Mouse (Mus musculus) fat pad, adult 2 months (tissue): ENCODE data around the gene B4galnt3.

Source experiments
- DNase-seq: peaks from one replicate; pipeline ENCODE4 v3.0.0-alpha.2; 2011; ENCODE audit warnings: low read depth, low spot score; ENCODE audit errors: extremely low read depth

B4galnt3 gene

DNA sequence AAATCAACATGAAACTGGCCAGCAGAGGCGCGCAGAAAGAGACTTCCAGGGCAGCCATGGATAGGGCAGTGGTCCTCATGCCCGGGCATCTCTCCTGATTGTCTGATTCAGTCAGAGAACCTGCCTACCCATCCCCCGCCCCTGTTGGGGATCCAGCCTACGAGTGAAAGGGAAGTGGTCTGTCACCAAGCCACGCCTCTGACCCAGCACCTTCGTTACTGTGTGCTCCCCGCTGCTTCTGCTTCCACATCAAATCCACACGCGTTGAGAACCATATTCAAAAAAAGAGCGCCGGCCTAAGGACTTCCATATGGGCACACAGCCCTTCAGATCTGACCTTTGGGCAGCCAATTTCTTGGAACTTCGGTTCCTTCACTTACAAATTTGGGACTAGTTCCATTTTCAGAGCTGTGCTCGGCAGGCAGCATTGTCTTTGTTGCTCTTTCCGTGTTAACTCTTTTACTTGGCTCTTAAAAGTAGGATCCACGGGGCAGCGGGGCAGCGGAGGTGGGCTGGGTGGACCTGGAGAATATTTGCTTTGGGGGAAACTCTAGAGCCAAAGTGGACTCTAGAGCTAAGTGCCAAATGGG is 106.7 kb downstream of the B4galnt3 start:
- DNase-seq: no peak

DNA sequence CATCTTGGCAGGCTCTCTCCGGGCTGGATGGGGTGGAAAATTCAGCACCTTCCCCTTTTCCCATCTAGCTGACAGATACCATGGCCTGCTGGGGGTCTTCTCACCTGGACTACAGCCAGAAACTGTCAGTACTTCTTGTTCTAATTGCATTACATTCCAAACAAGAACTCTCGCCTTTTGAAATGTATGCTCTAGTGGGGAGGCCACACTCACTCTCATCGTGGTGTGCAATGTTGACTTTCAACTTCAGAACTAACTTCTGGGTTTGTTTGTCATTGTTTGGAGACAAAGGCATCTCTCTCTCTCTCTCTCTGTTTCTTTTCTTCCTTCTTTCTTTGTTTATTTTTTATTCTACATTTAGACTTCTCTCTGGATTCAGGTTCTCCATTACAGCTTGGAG is 107.8 kb downstream of the B4galnt3 start:
- DNase-seq: no peak

GRCm38 (mm10) chr6:120185756-120186155 is 108.6 kb downstream of the B4galnt3 start:
- no peak for DNase-seq

DNA sequence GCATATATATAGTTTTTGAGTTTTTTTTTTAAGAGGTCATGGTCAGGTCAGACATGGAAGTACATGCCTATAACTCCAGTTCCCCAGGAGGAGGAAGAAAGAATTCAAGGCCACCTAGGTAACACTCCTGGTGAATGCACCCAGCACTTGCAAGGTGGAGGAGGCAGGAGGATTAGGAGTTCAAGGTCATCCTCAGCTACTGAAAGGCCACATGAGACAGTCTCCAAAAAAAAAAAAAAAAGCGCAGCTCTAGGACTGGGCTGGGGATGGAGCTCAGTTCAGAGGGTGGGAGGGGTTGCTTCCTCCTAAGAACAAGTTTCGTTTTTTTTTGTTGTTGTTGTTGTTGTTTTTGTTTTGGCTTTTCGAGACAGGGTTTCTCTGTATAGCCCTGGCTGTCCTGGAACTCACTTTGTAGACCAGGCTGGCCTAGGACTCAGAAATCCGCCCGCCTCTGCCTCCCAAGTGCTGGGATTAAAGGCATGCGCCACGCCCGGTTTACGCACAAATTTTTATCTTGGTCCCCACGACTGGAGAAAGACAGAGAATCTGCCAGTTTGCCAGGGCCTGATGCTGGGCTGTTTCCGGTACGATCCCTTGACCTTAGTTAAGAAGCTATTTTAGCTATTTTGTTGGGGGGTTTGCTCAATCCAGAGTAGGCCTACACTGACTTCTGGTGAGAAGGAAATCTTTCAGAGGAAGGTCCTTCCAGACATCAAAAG is 109.2 kb downstream of the B4galnt3 start:
- no peak for DNase-seq

DNA sequence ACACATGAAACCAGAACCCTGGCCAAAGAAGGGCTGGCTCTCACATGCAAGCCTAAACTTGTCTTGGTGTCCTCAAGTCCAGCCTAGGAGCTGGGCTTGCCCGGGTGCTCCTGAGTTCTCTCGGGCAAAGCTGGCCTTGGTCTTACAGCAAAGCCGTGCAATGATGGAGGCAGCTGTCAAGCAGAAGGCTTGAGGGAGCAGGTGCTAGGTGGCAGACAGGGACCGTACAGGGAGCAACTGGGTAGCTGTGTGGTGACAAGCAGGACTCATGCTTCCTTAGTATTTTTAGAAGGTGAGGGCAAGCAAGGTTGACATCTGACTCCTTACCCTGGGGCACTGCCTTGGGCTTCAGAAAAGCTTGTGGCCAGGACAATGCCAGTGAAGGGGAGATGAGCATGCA is 110.6 kb downstream of the B4galnt3 start:
- no peak for DNase-seq

GRCm38 (mm10) chr6:120182160-120182559 is 112.2 kb downstream of the B4galnt3 start:
- DNase-seq: no peak

DNA sequence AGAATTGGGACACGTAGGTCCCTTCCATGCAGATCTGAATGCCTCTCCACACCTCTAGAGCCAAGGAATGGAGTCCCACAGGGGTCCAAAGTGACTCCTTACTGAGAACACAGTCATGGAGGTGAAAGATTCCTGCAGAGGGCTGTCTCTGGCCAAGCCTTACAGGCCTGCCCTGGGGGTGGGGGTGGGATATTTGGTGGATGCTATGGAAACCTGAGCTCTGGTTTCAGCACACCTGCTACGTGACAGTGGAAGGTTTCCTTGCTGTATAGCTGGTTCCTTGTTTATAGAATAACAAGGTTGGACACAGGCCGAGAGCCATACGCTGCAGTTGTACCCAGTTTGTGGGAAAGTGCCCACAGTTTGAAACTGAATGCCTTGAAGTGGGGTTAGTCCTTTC is 113.9 kb downstream of the B4galnt3 start:
- DNase-seq: no peak

DNA sequence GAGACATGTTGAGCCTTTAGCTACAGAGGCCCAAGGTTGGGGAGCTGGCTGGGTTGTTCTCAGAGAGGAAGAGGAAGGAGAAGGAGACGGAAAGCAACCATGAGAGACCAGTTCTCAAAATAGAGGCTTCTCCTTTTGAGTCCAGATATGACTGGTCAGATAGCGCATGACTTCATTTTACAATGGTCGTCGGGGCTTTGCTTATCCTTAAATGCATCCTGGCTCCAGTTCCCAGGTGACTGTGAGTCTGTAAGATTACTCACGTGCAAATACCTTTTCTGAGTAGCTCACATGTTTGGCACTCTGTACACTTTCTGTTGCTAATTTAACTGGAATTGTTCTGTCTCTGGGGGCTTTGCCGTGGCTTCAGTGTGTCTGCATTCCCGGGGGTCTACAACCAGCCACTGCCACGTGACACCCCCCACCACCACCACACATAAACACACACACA is 114.6 kb downstream of the B4galnt3 start:
- DNase-seq: no peak

GRCm38 (mm10) chr6:120179044-120179755 is 115.2 kb downstream of the B4galnt3 start:
- no peak for DNase-seq

DNA sequence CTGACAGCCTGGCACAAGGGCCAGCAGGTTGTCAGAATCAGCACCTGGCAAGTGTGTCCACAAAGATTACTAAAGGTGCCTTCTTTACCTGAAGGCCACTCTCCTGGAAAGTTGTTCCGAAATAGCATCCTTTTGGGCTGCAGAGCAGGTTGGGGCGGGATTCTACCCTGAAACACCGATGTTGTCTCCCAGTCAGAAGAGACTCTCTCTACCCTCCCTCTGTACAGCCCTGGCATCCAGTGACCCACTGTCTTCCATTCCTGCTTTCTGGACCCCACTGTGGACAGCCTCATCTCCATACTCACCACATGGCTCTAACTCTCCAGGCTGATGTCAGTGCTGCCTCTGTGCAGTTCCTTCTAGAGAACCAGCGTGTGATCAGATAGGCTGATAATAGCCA is 118.7 kb downstream of the B4galnt3 start:
- no peak for DNase-seq

- no peak for DNase-seq
These were observed 119.7 kb downstream of the B4galnt3 start for GRCm38 (mm10) chr6:120174602-120175115.

GRCm38 (mm10) chr6:120174028-120174601 is 120.2 kb downstream of the B4galnt3 start:
- DNase-seq: no peak

DNA sequence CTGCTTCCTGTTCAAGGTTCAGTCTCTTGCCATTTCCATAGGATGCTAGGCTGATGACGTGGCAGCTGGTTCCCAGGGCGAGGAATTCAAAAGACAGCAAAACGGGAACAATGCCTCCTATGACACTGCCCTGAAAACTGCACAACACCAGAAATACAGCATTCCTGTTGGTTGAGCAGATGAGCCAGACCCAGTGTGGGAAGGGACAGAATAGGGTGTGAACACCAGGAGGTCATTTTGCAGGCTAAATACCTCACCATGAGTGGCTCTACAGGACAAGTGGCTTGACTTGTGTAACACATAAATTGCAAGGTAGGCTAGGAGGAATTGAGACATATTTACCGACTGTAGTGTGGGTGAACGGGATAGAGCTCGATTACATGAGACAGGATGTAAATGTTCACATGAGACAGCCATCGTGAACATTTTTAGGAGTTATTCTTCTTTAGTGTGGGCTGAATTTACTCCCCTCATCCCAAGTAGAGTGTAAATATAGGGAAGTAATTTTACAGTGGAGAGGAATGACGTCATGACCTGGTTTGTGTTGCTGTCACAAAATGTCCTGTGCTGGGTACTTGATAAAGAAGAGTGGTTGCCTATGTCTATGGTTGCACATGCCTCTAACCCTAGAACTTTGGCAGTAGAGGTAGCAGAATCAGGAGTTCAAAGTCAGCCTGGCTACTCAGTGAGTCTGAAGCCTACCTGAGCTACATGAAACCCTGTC is 121.9 kb downstream of the B4galnt3 start:
- peak; percentile 68 for DNase-seq

- no peak for DNase-seq
These were observed 126.8 kb downstream of the B4galnt3 start for GRCm38 (mm10) chr6:120167574-120167973.

DNA sequence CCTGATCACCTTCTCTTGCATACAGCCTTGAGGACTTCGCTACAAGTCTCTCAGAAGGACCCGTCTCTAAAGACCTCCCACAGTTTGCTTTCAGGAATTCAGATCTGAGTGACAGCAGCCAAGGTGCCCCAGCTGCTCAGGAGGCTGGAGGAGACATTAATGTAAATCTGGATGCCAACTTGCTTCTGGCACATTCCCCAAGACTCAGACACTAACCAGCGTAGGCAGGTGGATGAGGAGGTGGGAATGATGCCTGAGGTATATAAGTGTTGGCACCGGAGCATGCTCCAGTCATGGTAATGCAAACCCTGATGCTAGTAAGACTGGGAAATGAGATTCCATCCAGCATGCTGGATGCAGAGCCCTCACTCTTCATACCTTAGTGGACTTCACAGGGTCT is 129.6 kb downstream of the B4galnt3 start:
- DNase-seq: no peak

DNA sequence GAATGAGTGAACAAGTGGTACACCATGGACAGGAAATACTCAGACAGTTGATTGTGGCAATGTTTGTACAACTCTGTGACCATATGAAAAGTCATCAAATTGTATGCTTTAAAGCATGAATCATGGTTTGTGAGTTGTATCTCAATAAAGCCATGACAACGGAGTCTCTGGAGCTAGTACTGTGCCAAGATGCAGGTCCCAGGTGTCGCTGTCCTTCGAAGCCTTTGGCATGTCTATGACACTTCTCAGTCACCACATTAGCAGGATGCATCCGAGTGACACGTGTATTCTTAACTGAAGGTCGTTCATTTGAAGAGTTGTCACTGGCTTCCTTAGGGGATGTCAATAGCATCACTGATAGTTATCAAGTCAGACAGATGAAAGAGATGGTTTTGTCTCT is 131.4 kb downstream of the B4galnt3 start:
- DNase-seq: no peak

GRCm38 (mm10) chr6:120159133-120159901 is 135.0 kb downstream of the B4galnt3 start:
- peak; percentile 56 for DNase-seq

GRCm38 (mm10) chr6:120157479-120157878 is 136.9 kb downstream of the B4galnt3 start:
- no peak for DNase-seq

DNA sequence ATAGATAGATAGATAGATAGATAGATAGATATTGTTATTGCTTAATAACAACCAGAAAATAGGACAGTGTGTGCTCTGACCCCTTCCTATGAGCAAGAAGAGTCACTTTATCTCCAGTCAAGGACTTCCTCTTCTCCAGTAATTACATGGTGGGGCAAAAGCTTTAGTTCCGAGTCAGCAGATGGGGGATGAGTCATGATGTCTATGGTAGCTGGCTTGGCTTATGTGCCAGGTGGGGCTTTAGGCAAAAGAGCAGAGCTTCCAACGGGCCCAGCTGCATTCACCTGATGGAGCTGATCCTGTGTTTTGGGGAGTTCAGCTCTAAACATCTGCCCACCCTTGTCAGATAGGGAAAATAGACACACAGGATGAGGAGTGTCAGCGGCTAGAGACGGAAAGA is 138.8 kb downstream of the B4galnt3 start:
- DNase-seq: no peak
